Mouse (Mus musculus) liver, embryonic 14.5 days (tissue): Measurements from ENCODE around the gene Ap2a2. TPM values are rescaled to one million over a fixed set of nuclear protein-coding genes. Genes with fewer than 3 reads are reported as not detected.

ENCODE experiments used
- ATAC-seq: fragments of 200-750 bp; cut with Nextera tagmentation; 2 replicates; pipeline ENCODE4 v1.8.0; 2017; ENCODE audit warnings: moderate number of reproducible peaks, mild to moderate bottlenecking, moderate library complexity; ENCODE audit not compliant: insufficient read depth
- DNase-seq, 3 experiments: peaks; one replicate each; pipeline ENCODE4 v3.0.0-alpha.2; 2012 to 2013; ENCODE audit warnings: low read depth in 3 of 3, low spot score in 3 of 3
- H3K27ac ChIP-seq: fragments of 300-500 bp; sonication (generic); 2 replicates; pipeline ENCODE4 v1.5.1; 2014; ENCODE audit warnings: moderate library complexity, mild to moderate bottlenecking, control low read depth, inconsistent platforms
- H3K27me3 ChIP-seq: fragments of 300-500 bp; sonication (generic); 2 replicates; pipeline ENCODE4 v1.6.1; 2014; ENCODE audit warnings: mild to moderate bottlenecking, low read length, moderate library complexity; ENCODE audit not compliant: control insufficient read depth, insufficient read depth
- H3K36me3 ChIP-seq: fragments of 300-500 bp; sonication (generic); replicated peaks from 2 replicates; pipeline ENCODE4 v1.6.1; 2014; ENCODE audit warnings: low read depth; ENCODE audit not compliant: control insufficient read depth, insufficient read depth
- H3K4me1 ChIP-seq, 2 experiments: fragments of 200-500 bp in 1 of 2; fragments of 300-500 bp in 1 of 2; sonication (generic) in 1 of 2; replicated peaks; 2 replicates each; pipeline ENCODE4 v1.6.1; 2012 to 2014; ENCODE audit warnings: antibody characterized with exemption in 1 of 2, inconsistent platforms in 1 of 2, low read length in 1 of 2; ENCODE audit not compliant: control insufficient read depth in 2 of 2, insufficient read depth in 2 of 2
- H3K4me2 ChIP-seq: fragments of 300-500 bp; sonication (generic); 2 replicates; pipeline ENCODE4 v1.6.1; 2014; ENCODE audit warnings: low read depth, mild to moderate bottlenecking, control low read depth, moderate library complexity
- H3K4me3 ChIP-seq, 2 experiments: fragments of 200-500 bp in 1 of 2; fragments of 300-500 bp in 1 of 2; sonication (generic) in 1 of 2; 2 replicates each; pipeline ENCODE4 v1.5.1; 2012 to 2014; ENCODE audit warnings: low read depth in 2 of 2, low read length in 2 of 2, mild to moderate bottlenecking in 2 of 2, control low read depth in 1 of 2, inconsistent platforms in 1 of 2, moderate library complexity in 1 of 2; ENCODE audit not compliant: insufficient read depth in 1 of 2
- H3K9ac ChIP-seq: fragments of 300-500 bp; sonication (generic); replicated peaks from 2 replicates; pipeline ENCODE4 v1.6.1; 2014; ENCODE audit warnings: mild to moderate bottlenecking, control low read depth, moderate library complexity
- H3K9me3 ChIP-seq: fragments of 300-500 bp; sonication (generic); 2 replicates; pipeline ENCODE4 v1.6.1; 2016; ENCODE audit warnings: low read length, mixed read lengths; ENCODE audit not compliant: control insufficient read depth
- CTCF ChIP-seq: IDR thresholded peaks from 2 replicates; pipeline ENCODE4 v1.5.1; 2016; ENCODE audit warnings: antibody characterized with exemption, low read depth, control low read depth
- EP300 ChIP-seq: IDR thresholded peaks from 2 replicates; pipeline ENCODE4 v1.6.1; 2016; ENCODE audit warnings: antibody characterized with exemption, low read depth
- WGBS: fragments of 180-500 bp; shearing (Covaris S2); extraction: QIAGEN DNeasy Blood & Tissue Kit; methylation state at CpG from one replicate; pipeline ENCODE4 v1.1.7; 2014; ENCODE audit not compliant: insufficient replicate concordance; 5-methylcytosine and 5-hydroxymethylcytosine counted together
- polyA plus RNA-seq, 2 experiments: library from polyadenylated mRNA; depleted of rRNA in 1 of 2; stranded (reverse) in 1 of 2; unstranded in 1 of 2; fragments of >200 nt; fragmentation: Nextera tagmentation in 1 of 2; extraction: Ambion mirVana in 1 of 2; gene quantifications; 2 replicates each; pipeline versions ENCODE4 v1.2.1 to v1.2.3; 2012 to 2014

Gene Ap2a2
- 19.8 and 21.0 TPM in 2 replicates for polyA plus RNA-seq (2012; rRNA removed)
- 43.2 and 51.2 TPM in 2 replicates for polyA plus RNA-seq (2014; fragmentation: Nextera tagmentation; extraction: Ambion mirVana)

- Histone ChIP-seq H3K4me2 (peak within 1 kb of the TSS; percentile 87), H3K27me3 (no peaks in the 10 kb centered on the region), H3K4me3 (peak within 1 kb of the TSS; percentile 98), H3K27ac (peak within 1 kb of the TSS; percentile 100), H3K4me1 (peaks cover 69 to 70% of the 10 kb centered on the region in 2 experiments), H3K9me3 (no peaks in the 10 kb centered on the region), H3K9ac (peak within 1 kb of the TSS; percentile 97), H3K36me3 (peaks cover 6% of the 10 kb centered on the region)
- DNase-seq (peak; percentile 91 to 93 (median 92)), ATAC-seq (peak; percentile 85)
- no peak for TF ChIP-seq CTCF
- TF ChIP-seq EP300 = no peak
- WGBS = under 1% methylated on average over 72 of the region's 72 CpGs
Observed at GRCm38 (mm10) chr7:141561682-141562391, at the start of gene Ap2a2. TSS of gene Ap2a2 (plus strand) at chr7:141562173.

GRCm38 (mm10) chr7:141517638-141518037 is 44.3 kb upstream of the Ap2a2 start:
- DNase-seq (no peak), ATAC-seq (peak; percentile 34)
- TF ChIP-seq EP300 (no peak), CTCF (no peak)
- peaks cover 14% of the 10 kb centered on the region for H3K36me3 ChIP-seq
- H3K9me3 ChIP-seq = no peaks in the 10 kb centered on the region
- H3K9ac ChIP-seq = no peak overlapping the region
- H3K27me3 ChIP-seq = no peaks in the 10 kb centered on the region
- H3K4me3 ChIP-seq = no peak overlapping the region
- WGBS = 53% methylated on average over 4 of the region's 4 CpGs
- H3K4me2 ChIP-seq = no peak overlapping the region
- peaks cover 3 to 27% of the 10 kb centered on the region in 2 experiments for H3K4me1 ChIP-seq
- no peak overlapping the region for H3K27ac ChIP-seq

GRCm38 (mm10) chr7:141518296-141518695 is 43.7 kb upstream of the Ap2a2 start:
- no peak overlapping the region for H3K4me3 ChIP-seq
- no peaks in the 10 kb centered on the region for H3K9me3 ChIP-seq
- no peak overlapping the region; the same call in 1 of the 2 replicates for H3K27ac ChIP-seq
- H3K9ac ChIP-seq = no peak overlapping the region
- no peak overlapping the region for H3K4me2 ChIP-seq
- peaks cover 13% of the 10 kb centered on the region for H3K36me3 ChIP-seq
- no peak for DNase-seq
- H3K4me1 ChIP-seq = peaks cover 3 to 27% of the 10 kb centered on the region in 2 experiments
- ATAC-seq = no peak
- 85% methylated on average over 5 of the region's 5 CpGs for WGBS
- TF ChIP-seq CTCF = no peak
- no peak for TF ChIP-seq EP300
- H3K27me3 ChIP-seq = no peaks in the 10 kb centered on the region

- Histone ChIP-seq H3K27me3 (no peaks in the 10 kb centered on the region), H3K9me3 (no peaks in the 10 kb centered on the region), H3K9ac (no peak overlapping the region), H3K4me1 (peaks cover 3 to 27% of the 10 kb centered on the region in 2 experiments), H3K4me3 (no peak overlapping the region), H3K27ac (no peak overlapping the region; the same call in 1 of the 2 replicates), H3K36me3 (peaks cover 14% of the 10 kb centered on the region), H3K4me2 (no peak overlapping the region)
- 13% methylated on average over 3 of the region's 3 CpGs for WGBS
- no peak for DNase-seq
- TF ChIP-seq EP300 = no peak; the same call in 1 of the 2 replicates
- TF ChIP-seq CTCF = no peak
- peak; percentile 78 for ATAC-seq
Observed at GRCm38 (mm10) chr7:141518926-141519325, 43.0 kb upstream of the Ap2a2 start.

GRCm38 (mm10) chr7:141519795-141520194 is 42.2 kb upstream of the Ap2a2 start:
- H3K27me3 ChIP-seq = no peaks in the 10 kb centered on the region
- TF ChIP-seq EP300 = no peak
- no peak for TF ChIP-seq CTCF
- H3K27ac ChIP-seq = no peak overlapping the region
- H3K9me3 ChIP-seq = no peaks in the 10 kb centered on the region
- H3K4me2 ChIP-seq = no peak overlapping the region
- DNase-seq (no peak), ATAC-seq (no peak)
- peaks cover 11% of the 10 kb centered on the region for H3K36me3 ChIP-seq
- no peak overlapping the region for H3K4me3 ChIP-seq
- H3K4me1 ChIP-seq = peaks cover 3 to 27% of the 10 kb centered on the region in 2 experiments
- H3K9ac ChIP-seq = no peak overlapping the region
- 59% methylated on average over 1 of the region's 1 CpGs for WGBS
